Mouse (Mus musculus) fat pad, adult 2 months (tissue): Measurements from ENCODE around the gene Dennd2a.
"Not testable (repeated sequence)": the region's sequence is repeated elsewhere in the genome, so short reads cannot be mapped to it uniquely, and the experiment has no call there.

Source experiments
- DNase-seq: peaks from one replicate; pipeline ENCODE4 v3.0.0-alpha.2; 2011; ENCODE audit warnings: low read depth, low spot score; ENCODE audit errors: extremely low read depth

Dennd2a gene

DNA sequence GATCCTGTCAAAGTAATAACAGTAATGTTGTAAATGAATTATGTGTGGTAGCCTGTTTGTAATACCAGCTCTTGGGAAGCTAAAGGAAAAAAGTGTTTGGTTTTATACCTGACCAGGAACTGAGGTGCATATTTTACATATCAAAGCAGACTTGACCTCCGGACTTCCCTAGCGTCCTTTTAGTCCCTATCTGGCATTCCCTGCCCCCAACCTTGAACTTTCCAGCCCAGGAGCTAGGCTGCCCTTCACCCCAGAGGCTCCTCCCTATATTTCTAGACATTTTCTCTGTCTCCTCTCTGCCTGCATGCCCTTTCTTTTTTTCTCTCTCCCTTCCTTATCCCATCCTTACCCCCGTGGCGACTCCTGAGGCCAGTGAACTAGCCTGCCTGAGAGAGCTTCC lies 136.8 kb downstream of the Dennd2a start:
- DNase-seq: no peak

DNA sequence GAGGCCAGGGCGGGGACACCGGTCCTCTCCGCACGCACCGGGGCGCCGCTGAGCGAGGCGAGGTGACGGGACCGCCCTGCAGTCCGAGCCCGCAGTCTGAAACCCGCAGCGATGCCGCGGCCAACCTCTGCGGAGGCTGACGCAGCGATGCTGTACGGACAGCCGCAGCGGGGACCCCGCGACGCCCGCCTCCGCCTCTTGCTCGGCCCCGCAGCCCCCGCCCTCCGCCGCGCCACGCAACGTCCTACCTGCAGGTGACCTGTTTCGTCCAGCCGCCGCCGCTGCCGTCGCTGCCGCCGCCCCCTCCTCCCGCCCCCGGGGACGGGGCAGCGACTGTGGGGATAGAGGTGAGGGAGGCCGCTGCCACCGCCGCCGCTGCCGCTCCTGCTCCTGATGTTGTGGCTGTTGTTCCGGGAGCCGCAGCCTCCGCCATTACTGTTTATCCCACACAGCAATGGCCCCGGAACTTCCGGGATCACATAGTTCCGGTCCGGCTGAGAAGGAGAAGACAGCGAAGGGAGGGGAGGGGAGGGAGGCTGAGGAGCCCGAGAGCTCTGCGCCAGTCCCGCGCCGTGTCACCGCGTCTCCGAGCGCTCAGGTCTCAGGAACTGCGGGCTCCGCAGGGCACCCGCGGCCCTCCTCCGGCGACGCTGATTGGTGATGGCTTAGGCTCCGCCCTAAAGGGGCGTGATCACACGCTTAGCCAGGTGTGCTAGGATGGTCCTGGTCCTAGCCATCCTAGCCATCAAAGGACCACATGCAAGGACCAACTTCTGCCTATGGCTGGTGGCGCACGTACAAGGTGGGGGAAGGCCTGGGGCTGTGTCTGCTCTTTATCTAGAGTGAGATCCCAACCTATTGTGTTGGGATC lies 137.6 kb downstream of the Dennd2a start, which contains the start of gene Mkrn1:
Mkrn1 (minus strand) TSS at position 612 of the 871 bp plus-strand sequence.
- DNase-seq: no peak

DNA sequence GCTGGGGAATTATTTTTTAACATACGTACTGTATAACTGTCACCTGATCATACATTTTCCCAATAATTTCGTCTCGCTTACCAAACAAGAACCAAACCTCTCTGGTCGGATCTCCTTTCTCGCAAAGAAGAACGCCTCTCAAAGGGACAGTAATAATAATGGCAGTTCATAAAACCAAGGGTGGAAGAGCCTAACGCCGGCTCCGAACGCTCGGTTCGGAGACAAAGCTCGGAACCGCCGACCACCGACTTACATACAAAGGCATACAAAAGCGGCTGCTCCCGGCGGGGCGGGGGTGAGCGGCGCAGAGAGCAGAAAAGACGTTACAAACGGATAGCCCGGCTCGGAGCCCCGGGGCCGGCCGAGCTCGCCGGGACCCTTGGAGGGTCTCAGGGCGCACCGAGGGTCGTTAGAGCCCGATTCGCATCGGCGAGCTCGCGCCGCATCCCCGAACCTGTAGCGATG lies 138.2 kb downstream of the Dennd2a start:
- DNase-seq: no peak

DNA sequence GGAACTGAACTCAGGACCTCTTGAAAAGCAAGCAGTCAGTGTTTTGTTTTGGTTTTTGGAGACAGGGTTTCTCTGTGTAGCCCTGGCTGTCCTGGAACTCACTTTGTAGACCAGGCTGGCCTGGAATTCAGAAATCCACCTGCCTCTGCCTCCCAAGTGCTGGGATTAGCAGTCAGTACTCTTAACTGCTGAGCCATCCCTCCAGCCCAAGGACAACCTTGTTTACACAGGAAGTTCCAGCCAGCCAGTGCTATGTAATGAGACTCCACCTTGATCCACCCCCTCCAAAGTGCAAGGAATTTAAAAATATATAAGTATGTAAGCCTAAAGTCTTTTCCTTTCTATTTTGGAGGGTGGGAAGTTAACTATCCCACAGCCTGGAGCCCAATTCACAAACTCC lies 141.0 kb downstream of the Dennd2a start:
- not testable (repeated sequence) for DNase-seq

DNA sequence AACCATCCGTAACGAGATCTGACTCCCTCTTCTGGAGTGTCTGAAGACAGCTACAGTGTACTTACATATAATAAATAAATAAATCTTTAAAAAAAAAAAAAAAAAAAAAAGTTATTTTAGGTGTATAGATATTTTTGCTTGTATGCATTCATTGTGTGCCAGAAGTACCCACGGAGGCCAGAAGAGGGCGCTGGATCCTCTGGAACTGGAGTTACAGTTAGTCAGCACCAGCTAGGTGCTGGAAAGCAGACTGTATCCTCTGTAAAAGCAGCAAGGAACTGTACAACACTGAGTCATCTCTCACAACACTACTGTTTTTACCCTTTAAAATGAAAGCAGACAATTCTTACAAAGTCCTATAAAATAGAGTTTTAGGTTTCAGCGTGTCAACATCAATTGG lies 141.9 kb downstream of the Dennd2a start:
- no peak for DNase-seq

DNA sequence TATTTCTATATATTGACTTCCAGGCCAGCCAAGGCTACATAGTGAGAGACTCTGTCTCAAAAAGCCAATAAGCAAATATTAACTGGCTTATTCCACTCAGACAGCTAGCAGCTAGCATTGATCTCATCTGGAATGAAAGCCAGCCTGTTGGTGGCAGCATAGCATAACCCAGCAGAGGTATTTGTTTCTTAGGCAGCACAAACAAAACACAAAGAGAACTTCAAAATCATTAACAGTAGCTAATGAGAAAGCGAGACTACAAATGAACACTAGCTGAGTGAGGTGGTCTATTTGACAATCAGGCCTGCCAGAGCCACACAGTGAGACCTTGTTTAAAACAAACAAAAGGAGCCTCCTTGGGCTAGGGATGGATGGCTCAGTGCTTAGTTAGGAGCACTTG lies 143.6 kb downstream of the Dennd2a start:
- DNase-seq: no peak
